Mouse (Mus musculus): ENCODE results near the gene Yipf1.

Yipf1 gene

GRCm38 (mm10) chr4:107313690-107314478, at the start of gene Yipf1:
TSS of gene Yipf1 (plus strand) at chr4:107314363.
- peak; percentile 87 for DNase-seq (ENCODE audit: low read depth)

GRCm38 (mm10) chr4:107273683-107274082, 40.5 kb upstream of the Yipf1 start:
- no peak for DNase-seq (ENCODE audit: low read depth)

- DNase-seq (ENCODE audit: low read depth), result no peak
These were observed 39.7 kb upstream of the Yipf1 start for GRCm38 (mm10) chr4:107274511-107274910.

GRCm38 (mm10) chr4:107278188-107278707, 35.9 kb upstream of the Yipf1 start:
- DNase-seq (ENCODE audit: low read depth), result peak; percentile 25

GRCm38 (mm10) chr4:107280843-107281475, 33.2 kb upstream of the Yipf1 start:
- DNase-seq (ENCODE audit: low read depth), result no peak

GRCm38 (mm10) chr4:107285446-107286200, 28.5 kb upstream of the Yipf1 start:
- peak; percentile 53 for DNase-seq (ENCODE audit: low read depth)

GRCm38 (mm10) chr4:107286386-107286785, 27.8 kb upstream of the Yipf1 start:
- DNase-seq (ENCODE audit: low read depth), result no peak

- no peak for DNase-seq (ENCODE audit: low read depth)
These were observed 26.6 kb upstream of the Yipf1 start for GRCm38 (mm10) chr4:107287517-107287916.

GRCm38 (mm10) chr4:107291611-107292272, 22.4 kb upstream of the Yipf1 start:
- DNase-seq (ENCODE audit: low read depth), result no peak

GRCm38 (mm10) chr4:107292273-107292662, 21.9 kb upstream of the Yipf1 start:
- no peak for DNase-seq (ENCODE audit: low read depth)

GRCm38 (mm10) chr4:107298071-107298606, 16.0 kb upstream of the Yipf1 start:
- DNase-seq (ENCODE audit: low read depth), result no peak

GRCm38 (mm10) chr4:107299779-107300340, 14.3 kb upstream of the Yipf1 start:
- DNase-seq (ENCODE audit: low read depth), result peak; percentile 32

GRCm38 (mm10) chr4:107300371-107300770, 13.8 kb upstream of the Yipf1 start:
- peak; percentile 93 for DNase-seq (ENCODE audit: low read depth)

- DNase-seq (ENCODE audit: low read depth), result no peak
These were observed 13.1 kb upstream of the Yipf1 start for GRCm38 (mm10) chr4:107300902-107301555.

- no peak for DNase-seq (ENCODE audit: low read depth)
These were observed 11.9 kb upstream of the Yipf1 start for GRCm38 (mm10) chr4:107302221-107302620.

GRCm38 (mm10) chr4:107302832-107303231, 11.3 kb upstream of the Yipf1 start:
- peak; percentile 31 for DNase-seq (ENCODE audit: low read depth)

- no peak for DNase-seq (ENCODE audit: low read depth)
These were observed 10.6 kb upstream of the Yipf1 start for GRCm38 (mm10) chr4:107303531-107303930.

GRCm38 (mm10) chr4:107306966-107307365, 7.2 kb upstream of the Yipf1 start, which contains the start of gene Dio1:
TSS of gene Dio1 (minus strand) at chr4:107307169.
- DNase-seq (ENCODE audit: low read depth), result no peak

GRCm38 (mm10) chr4:107314479-107314805, 279 bp downstream of the Yipf1 start:
- no peak for DNase-seq (ENCODE audit: low read depth)

GRCm38 (mm10) chr4:107318646-107319045, 4.5 kb downstream of the Yipf1 start:
- no peak for DNase-seq (ENCODE audit: low read depth)

GRCm38 (mm10) chr4:107321041-107321440, 6.9 kb downstream of the Yipf1 start:
- DNase-seq (ENCODE audit: low read depth), result no peak

Measured in 416B (cell line).